Mouse (Mus musculus): ENCODE measurements at regions not wholly inside any gene's neighbourhood (a gene's known extent, or its start where the extent isn't known, plus 50 kb on each side); places are given as distances from the start of the nearest gene placed in this dataset.

DNA sequence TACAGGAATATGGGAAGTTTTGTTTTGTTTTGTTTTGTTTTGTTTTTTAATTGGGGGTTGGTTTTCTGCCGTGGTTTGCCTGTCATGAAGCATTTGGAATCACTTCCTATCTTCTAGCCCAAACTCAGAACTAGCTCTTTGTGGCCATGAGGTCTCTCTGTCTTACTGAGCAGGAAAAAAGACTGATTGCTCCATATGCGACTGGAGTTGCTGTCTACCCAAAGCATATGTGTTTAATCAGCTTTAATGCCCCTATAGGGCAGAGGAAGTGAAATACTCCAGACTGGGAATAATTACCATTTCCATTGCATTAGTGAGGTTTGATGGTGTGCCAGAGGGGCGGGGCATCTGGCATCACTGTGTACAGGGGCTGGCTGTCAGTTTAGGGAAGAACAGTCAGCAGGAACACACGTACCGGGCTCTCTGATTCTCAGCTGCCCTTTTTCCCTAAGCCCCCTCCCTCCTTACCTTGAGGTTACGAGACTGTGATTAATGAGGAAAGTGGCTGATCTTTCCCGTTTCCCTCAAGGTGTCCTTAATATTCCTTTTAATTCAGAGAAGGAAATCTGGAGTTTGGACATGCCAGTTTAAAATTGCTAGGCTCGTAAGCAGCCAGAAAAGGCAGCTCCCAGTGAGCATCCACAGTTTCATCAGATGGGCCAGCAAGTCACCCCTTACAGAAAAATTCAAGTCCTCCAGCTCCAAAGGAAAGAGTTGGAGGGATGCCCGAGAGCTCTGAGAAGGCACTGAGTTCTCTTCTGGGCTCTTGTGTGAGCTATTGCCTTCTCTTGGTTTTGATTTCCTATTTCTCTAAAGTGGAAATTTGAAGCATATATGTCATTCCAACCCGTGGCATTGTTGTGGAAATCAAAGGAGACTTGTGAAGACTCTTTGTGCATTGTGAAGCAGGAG, 2482.1 kb upstream of the 5930422O12Rik start:
- no peak for DNase-seq (ENCODE audit: low read depth)

GRCm38 (mm10) chr8:30952818-30953217, 2475.7 kb upstream of the 5930422O12Rik start:
- no peak for DNase-seq (ENCODE audit: low read depth)

- DNase-seq (ENCODE audit: low read depth) = no peak
Measured at GRCm38 (mm10) chr8:30959436-30960180, 2468.9 kb upstream of the 5930422O12Rik start.

DNA sequence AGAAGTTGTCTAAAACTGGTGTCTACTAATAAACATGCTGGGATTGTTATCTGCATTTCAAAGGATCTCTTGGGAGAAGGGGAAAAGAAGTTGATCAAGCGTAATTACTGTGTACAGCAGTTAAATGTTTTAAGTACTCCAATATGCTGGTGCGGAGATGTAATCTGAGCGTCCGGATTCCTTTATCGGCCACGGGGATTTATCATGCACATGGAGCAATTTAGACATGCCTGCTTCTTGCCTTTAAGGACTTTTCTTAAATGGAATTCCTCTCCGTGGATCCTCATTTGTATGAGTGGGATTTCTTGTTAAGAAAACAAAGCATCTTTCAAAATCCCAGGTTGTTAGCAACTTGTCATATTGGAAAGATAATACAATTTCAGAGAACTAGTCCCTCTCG, 2468.0 kb upstream of the 5930422O12Rik start:
- no peak for DNase-seq (ENCODE audit: low read depth)

DNA sequence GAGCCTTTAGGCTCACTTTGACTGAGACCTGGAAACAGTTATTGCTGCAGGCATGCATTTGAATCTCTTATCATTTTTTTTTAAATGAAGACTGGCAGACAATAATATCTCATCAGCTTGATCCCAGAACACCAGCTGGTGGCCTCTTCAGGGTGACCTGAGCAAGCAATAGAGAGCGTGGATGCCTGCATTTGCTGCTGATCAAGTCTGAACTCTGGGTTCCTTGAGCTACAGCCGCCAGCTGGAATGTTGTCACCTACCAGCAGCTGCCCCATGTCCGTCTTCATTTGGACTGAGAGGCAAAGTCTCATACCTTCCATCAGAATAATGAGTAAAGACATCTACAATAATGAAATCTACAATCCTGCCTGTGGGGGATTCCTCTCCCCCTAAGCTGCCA, 2466.3 kb upstream of the 5930422O12Rik start:
- DNase-seq (ENCODE audit: low read depth) = no peak

DNA sequence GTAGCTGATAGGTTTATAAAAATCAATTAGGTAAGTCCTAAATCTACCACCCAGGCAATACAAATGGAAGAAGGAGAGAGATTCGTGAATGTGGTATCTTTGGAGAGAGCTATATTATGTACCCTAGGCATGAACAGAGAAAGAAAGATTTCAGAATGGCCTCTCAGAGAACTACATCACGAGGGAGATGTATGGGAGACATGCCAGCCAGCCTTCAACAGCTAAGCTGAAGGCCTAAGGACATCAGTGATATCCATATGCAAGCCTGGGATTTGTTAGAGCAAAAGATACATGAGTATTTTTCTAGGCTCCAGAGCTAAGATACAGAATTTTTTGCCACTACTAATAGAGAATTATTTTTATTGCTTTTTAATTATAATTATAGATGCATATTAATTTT, 2445.7 kb upstream of the 5930422O12Rik start:
- DNase-seq (ENCODE audit: low read depth) = no peak

- no peak for DNase-seq (ENCODE audit: low read depth)
Measured at GRCm38 (mm10) chr8:30988051-30988450, 2440.5 kb upstream of the 5930422O12Rik start.

DNA sequence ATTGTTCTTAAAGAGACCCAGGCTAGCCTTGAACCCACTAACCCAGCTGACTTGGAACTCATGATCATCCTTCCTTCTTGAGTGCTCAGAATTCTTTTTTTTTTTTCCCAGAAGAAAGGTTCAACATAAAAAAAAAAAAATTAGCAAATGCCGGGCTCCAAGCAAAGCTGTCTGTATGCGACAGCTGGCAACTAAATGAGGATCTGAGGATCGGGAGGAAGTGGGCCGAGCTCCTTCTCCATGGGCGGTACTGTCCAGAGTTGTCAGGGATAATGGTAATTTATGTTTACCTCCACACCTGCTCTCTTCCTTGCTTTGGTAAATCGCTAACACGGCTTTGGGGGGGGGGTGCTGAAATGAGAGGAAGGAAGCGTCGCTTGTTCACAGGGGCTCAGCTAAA, 2429.9 kb upstream of the 5930422O12Rik start:
- no peak for DNase-seq (ENCODE audit: low read depth)

- DNase-seq (ENCODE audit: low read depth) = no peak
Measured at GRCm38 (mm10) chr8:31000120-31000519, 2428.4 kb upstream of the 5930422O12Rik start.

- no peak for DNase-seq (ENCODE audit: low read depth)
Measured at GRCm38 (mm10) chr8:31001980-31002730, 2426.4 kb upstream of the 5930422O12Rik start.

GRCm38 (mm10) chr8:31008309-31008708, 2420.2 kb upstream of the 5930422O12Rik start:
- DNase-seq (ENCODE audit: low read depth) = no peak

DNA sequence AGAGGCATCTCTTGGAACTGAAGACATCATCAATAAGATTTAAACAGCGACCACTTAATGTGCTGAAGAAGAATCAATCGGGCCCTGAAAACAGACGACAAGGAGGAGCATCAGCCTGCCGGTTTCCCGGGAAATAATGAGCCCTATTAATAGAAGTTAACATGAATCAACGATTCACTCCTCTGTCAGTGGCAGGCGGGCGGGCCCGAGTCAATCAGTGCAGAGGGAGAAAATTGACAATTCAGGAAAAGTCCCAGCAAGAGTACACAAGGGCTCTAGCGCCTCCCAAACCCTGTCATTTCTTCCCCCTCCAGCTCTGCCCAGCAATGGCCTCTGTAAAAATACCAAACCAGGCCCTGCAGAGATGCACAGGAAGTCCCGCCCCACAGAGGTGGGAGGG, 2416.4 kb upstream of the 5930422O12Rik start:
- peak; percentile 5 for DNase-seq (ENCODE audit: low read depth)

GRCm38 (mm10) chr8:31031721-31032591, 2396.6 kb upstream of the 5930422O12Rik start:
- peak; percentile 68 for DNase-seq (ENCODE audit: low read depth)

DNA sequence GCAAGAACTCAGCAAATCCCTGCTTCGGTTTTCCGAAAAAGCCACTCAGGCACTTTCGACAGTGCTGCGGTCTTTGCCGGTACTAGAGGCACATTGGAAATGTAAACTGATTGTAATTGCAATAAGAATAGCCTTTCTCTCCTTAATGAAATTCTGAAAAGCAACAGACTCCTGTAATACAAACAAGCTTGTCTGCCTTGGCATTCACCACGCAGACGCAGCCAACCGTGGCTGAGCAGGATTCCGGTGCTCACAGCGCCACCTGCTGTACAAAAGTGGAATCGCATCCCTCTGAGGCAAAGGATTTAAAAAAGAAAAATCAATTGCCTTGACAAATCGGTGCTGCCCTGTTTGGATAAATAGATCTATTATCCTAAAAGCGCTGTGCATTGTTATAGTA, 2395.2 kb upstream of the 5930422O12Rik start:
- peak; percentile 90 for DNase-seq (ENCODE audit: low read depth)

DNA sequence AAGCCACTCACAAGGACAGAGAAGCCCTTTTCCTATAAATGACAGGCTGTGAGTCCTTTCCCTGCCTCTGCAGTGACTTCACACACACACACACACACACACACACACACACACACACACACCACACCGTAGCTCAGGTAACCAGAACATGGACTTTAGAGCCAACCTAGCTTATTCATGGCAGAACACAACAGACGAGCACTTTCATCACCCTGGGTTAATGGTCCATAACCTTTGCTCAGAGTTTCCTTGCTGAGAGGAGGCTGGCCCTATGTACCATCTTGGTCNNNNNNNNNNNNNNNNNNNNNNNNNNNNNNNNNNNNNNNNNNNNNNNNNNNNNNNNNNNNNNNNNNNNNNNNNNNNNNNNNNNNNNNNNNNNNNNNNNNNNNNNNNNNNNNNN, 2391.6 kb upstream of the 5930422O12Rik start:
- DNase-seq (ENCODE audit: low read depth) = no peak

Measured in NIH3T3 (cell line).